Mouse (Mus musculus) heart, embryonic 13.5 days (tissue): ENCODE data around the gene Gstm5. TPM values are rescaled to one million over a fixed set of nuclear protein-coding genes. Genes with fewer than 3 reads are reported as not detected.

Experiments used
- ATAC-seq: fragments of 200-750 bp; cut with Nextera tagmentation; 2 replicates; pipeline ENCODE4 v1.8.0; 2017; ENCODE audit warnings: moderate TSS enrichment; ENCODE audit not compliant: insufficient number of reproducible peaks, low FRiP score, low TSS enrichment; ENCODE audit errors: extremely low read depth
- H3K27ac ChIP-seq: fragments of 300-500 bp; sonication (generic); replicated peaks from 2 replicates; pipeline ENCODE4 v1.5.1; 2015; ENCODE audit warnings: moderate library complexity, mild to moderate bottlenecking, inconsistent platforms
- H3K27me3 ChIP-seq: fragments of 300-500 bp; sonication (generic); replicated peaks from 2 replicates; pipeline ENCODE4 v1.6.1; 2015; ENCODE audit warnings: mild to moderate bottlenecking, inconsistent platforms
- H3K36me3 ChIP-seq: fragments of 300-500 bp; sonication (generic); 2 replicates; pipeline ENCODE4 v1.6.1; 2015; ENCODE audit warnings: mild to moderate bottlenecking, inconsistent platforms
- H3K4me1 ChIP-seq: fragments of 300-500 bp; sonication (generic); 2 replicates; pipeline ENCODE4 v1.6.1; 2015; ENCODE audit warnings: inconsistent platforms
- H3K4me2 ChIP-seq: fragments of 300-500 bp; sonication (generic); 2 replicates; pipeline ENCODE4 v1.6.1; 2015; ENCODE audit warnings: inconsistent platforms, mild to moderate bottlenecking, moderate library complexity
- H3K4me3 ChIP-seq: fragments of 300-500 bp; sonication (generic); 2 replicates; pipeline ENCODE4 v1.5.1; 2015; ENCODE audit warnings: moderate library complexity, mild to moderate bottlenecking, inconsistent platforms
- H3K9ac ChIP-seq: fragments of 300-500 bp; sonication (generic); 2 replicates; pipeline ENCODE4 v1.6.1; 2015; ENCODE audit warnings: inconsistent platforms, mild to moderate bottlenecking, moderate library complexity
- H3K9me3 ChIP-seq: fragments of 300-500 bp; sonication (generic); 2 replicates; pipeline ENCODE4 v1.6.1; 2016; ENCODE audit warnings: inconsistent platforms
- WGBS: fragments of 180-500 bp; shearing (Covaris S2); methylation state at CpG from one replicate; pipeline ENCODE4 v1.1.7; 2015; ENCODE audit warnings: mixed read lengths; 5-methylcytosine and 5-hydroxymethylcytosine counted together
- polyA plus RNA-seq: library from polyadenylated mRNA; unstranded; fragments of >200 nt; fragmentation: Nextera tagmentation; extraction: Ambion mirVana; gene quantifications from 2 replicates; pipeline ENCODE4 v1.2.1, GENCODE M21; 2015

The Gstm5 gene
- polyA plus RNA-seq: 131 and 139 TPM in 2 replicates

GRCm38 (mm10) chr3:107895720-107896569 is at the start of gene Gstm5:
TSS of gene Gstm5 (plus strand) at chr3:107895821.
- H3K4me2 ChIP-seq: peak within 1 kb of the TSS; percentile 90
- peak within 1 kb of the TSS; percentile 90 for H3K9ac ChIP-seq
- H3K4me3 ChIP-seq: peak within 1 kb of the TSS; percentile 83
- no peaks in the 10 kb centered on the region for H3K9me3 ChIP-seq
- ATAC-seq: peak; percentile 84
- H3K4me1 ChIP-seq: peaks cover 13% of the 10 kb centered on the region
- WGBS: 8% methylated on average over 40 of the region's 40 CpGs
- no peaks in the 10 kb centered on the region for H3K27me3 ChIP-seq
- H3K27ac ChIP-seq: peak within 1 kb of the TSS; percentile 85
- peaks cover 20% of the 10 kb centered on the region for H3K36me3 ChIP-seq

GRCm38 (mm10) chr3:107846175-107846574 is 49.4 kb upstream of the Gstm5 start:
- H3K4me2 ChIP-seq: no peak overlapping the region
- no peaks in the 10 kb centered on the region for H3K9me3 ChIP-seq
- H3K9ac ChIP-seq: no peak overlapping the region
- peaks cover 46% of the 10 kb centered on the region for H3K4me1 ChIP-seq
- H3K27ac ChIP-seq: no peak overlapping the region
- H3K4me3 ChIP-seq: no peak overlapping the region
- no peak for ATAC-seq
- no peaks in the 10 kb centered on the region for H3K36me3 ChIP-seq
- 81% methylated on average over 1 of the region's 1 CpGs for WGBS
- H3K27me3 ChIP-seq: 0 out of 2 replicates have a peak, but pooled peaks cover 5% of the 10 kb centered on the region

- H3K9ac ChIP-seq: no peak overlapping the region
- ATAC-seq: no peak
- H3K4me2 ChIP-seq: no peak overlapping the region
- H3K4me3 ChIP-seq: no peak overlapping the region
- no peaks in the 10 kb centered on the region for H3K36me3 ChIP-seq
- 0 out of 2 replicates have a peak, but pooled peaks cover 3% of the 10 kb centered on the region for H3K27me3 ChIP-seq
- no peak overlapping the region for H3K27ac ChIP-seq
- H3K9me3 ChIP-seq: no peaks in the 10 kb centered on the region
- H3K4me1 ChIP-seq: peaks cover 45% of the 10 kb centered on the region
- 45% methylated on average over 3 of the region's 3 CpGs for WGBS
Measured at GRCm38 (mm10) chr3:107846835-107847234, 48.8 kb upstream of the Gstm5 start.

GRCm38 (mm10) chr3:107848126-107848525 is 47.5 kb upstream of the Gstm5 start:
- H3K9ac ChIP-seq: no peak overlapping the region
- H3K4me2 ChIP-seq: no peak overlapping the region
- H3K36me3 ChIP-seq: no peaks in the 10 kb centered on the region
- H3K27me3 ChIP-seq: no peaks in the 10 kb centered on the region; the same call in 1 of the 2 replicates
- 43% methylated on average over 4 of the region's 4 CpGs for WGBS
- no peaks in the 10 kb centered on the region for H3K9me3 ChIP-seq
- no peak overlapping the region for H3K4me3 ChIP-seq
- H3K27ac ChIP-seq: no peak overlapping the region
- H3K4me1 ChIP-seq: peaks cover 45% of the 10 kb centered on the region
- no peak for ATAC-seq

- no peak for ATAC-seq
- 47% methylated on average over 6 of the region's 6 CpGs for WGBS
- Histone ChIP-seq H3K4me2 (no peak overlapping the region), H3K9me3 (no peaks in the 10 kb centered on the region), H3K4me3 (no peak overlapping the region), H3K36me3 (no peaks in the 10 kb centered on the region), H3K9ac (no peak overlapping the region), H3K27me3 (no peaks in the 10 kb centered on the region; the same call in 1 of the 2 replicates), H3K4me1 (peaks cover 39% of the 10 kb centered on the region), H3K27ac (no peak overlapping the region)
Measured at GRCm38 (mm10) chr3:107849000-107849692, 46.5 kb upstream of the Gstm5 start.

- Histone ChIP-seq H3K4me1 (peaks cover 34% of the 10 kb centered on the region), H3K27ac (no peak overlapping the region), H3K4me3 (no peak overlapping the region), H3K36me3 (no peaks in the 10 kb centered on the region), H3K9ac (no peak overlapping the region), H3K4me2 (no peak overlapping the region), H3K27me3 (peaks cover under 1% of the 10 kb centered on the region; the same call in 1 of the 2 replicates), H3K9me3 (no peaks in the 10 kb centered on the region)
- 71% methylated on average over 2 of the region's 2 CpGs for WGBS
- ATAC-seq: no peak
Measured at GRCm38 (mm10) chr3:107849693-107850031, 46.0 kb upstream of the Gstm5 start.

GRCm38 (mm10) chr3:107850418-107851031 is 45.1 kb upstream of the Gstm5 start:
- peak overlapping the region; percentile 58 for H3K4me2 ChIP-seq
- H3K27me3 ChIP-seq: peaks cover 7% of the 10 kb centered on the region
- WGBS: 9% methylated on average over 12 of the region's 12 CpGs
- ATAC-seq: no peak; the same call in 1 of the 2 replicates
- H3K4me3 ChIP-seq: peak overlapping the region; percentile 23
- no peaks in the 10 kb centered on the region for H3K36me3 ChIP-seq
- no peaks in the 10 kb centered on the region for H3K9me3 ChIP-seq
- peaks cover 31% of the 10 kb centered on the region for H3K4me1 ChIP-seq
- H3K9ac ChIP-seq: peak overlapping the region; percentile 58
- H3K27ac ChIP-seq: peak overlapping the region; percentile 16; the same call in 1 of the 2 replicates

GRCm38 (mm10) chr3:107852786-107853185 is 42.8 kb upstream of the Gstm5 start:
- no peak overlapping the region for H3K27ac ChIP-seq

GRCm38 (mm10) chr3:107853232-107854181 is 42.1 kb upstream of the Gstm5 start:
- Histone ChIP-seq H3K27ac (no peak overlapping the region), H3K4me2 (no peak overlapping the region), H3K9ac (no peak overlapping the region), H3K9me3 (no peaks in the 10 kb centered on the region), H3K4me3 (no peak overlapping the region), H3K36me3 (no peaks in the 10 kb centered on the region), H3K27me3 (peaks cover 7% of the 10 kb centered on the region), H3K4me1 (peaks cover 34% of the 10 kb centered on the region)
- 75% methylated on average over 17 of the region's 17 CpGs for WGBS
- no peak for ATAC-seq

More at GRCm38 (mm10) chr3:107852786-107853185, 42.8 kb upstream of the Gstm5 start:
- no peak overlapping the region for H3K9ac ChIP-seq
- H3K4me1 ChIP-seq: peaks cover 34% of the 10 kb centered on the region
- H3K4me2 ChIP-seq: no peak overlapping the region
- no peak overlapping the region for H3K4me3 ChIP-seq
- no peak for ATAC-seq
- WGBS: 47% methylated on average over 7 of the region's 7 CpGs
- H3K36me3 ChIP-seq: no peaks in the 10 kb centered on the region
- no peaks in the 10 kb centered on the region for H3K9me3 ChIP-seq
- H3K27me3 ChIP-seq: peaks cover 7% of the 10 kb centered on the region

GRCm38 (mm10) chr3:107855368-107855767 is 40.3 kb upstream of the Gstm5 start:
- Histone ChIP-seq H3K27me3 (peaks cover 7% of the 10 kb centered on the region), H3K4me1 (peaks cover 16% of the 10 kb centered on the region), H3K4me2 (no peak overlapping the region), H3K9ac (no peak overlapping the region), H3K4me3 (no peak overlapping the region), H3K36me3 (no peaks in the 10 kb centered on the region), H3K9me3 (no peaks in the 10 kb centered on the region), H3K27ac (no peak overlapping the region)
- no peak for ATAC-seq
- 68% methylated on average over 13 of the region's 13 CpGs for WGBS
